Mouse (Mus musculus) v-Abl transformed pro-B cells (cell line): ENCODE data around the gene Samt3.

Experiments used
- in situ Hi-C, 2 experiments: fragments of 400-800 bp; cut with MboI; formaldehyde crosslinking; loops; one replicate each; pipeline ENCODE4 v1.15.1; 2025; ENCODE audit not compliant: unreplicated experiment in 2 of 2

Samt3 gene

GRCm38 (mm10) chrX:86043899-86044298 lies at the start of gene Samt3:
Gene Samt3, plus strand, starts transcription at chrX:86044199.
- in situ Hi-C loops, result no loop called here

GRCm38 (mm10) chrX:86016591-86016990 lies 27.4 kb upstream of the Samt3 start:
- in situ Hi-C loops, result no loop called here

- in situ Hi-C loops, result no loop called here
These were observed 44.7 kb downstream of the Samt3 start for GRCm38 (mm10) chrX:86088672-86089071.
